Mouse (Mus musculus) mouse embryonic stem cell (cell line): ENCODE measurements around the gene Nup98.

ENCODE experiments used
- in situ Hi-C, 2 experiments: fragments of 300-500 bp; cut with MboI; formaldehyde crosslinking; loops; 1 replicate in 1 of 2; 3 replicates in 1 of 2; pipeline ENCODE4 v1.14.3; 2019 to 2020; ENCODE audit warnings: low sequenced_read_pairs in 2 of 2, low pct_unique_long_range_greater_than_20kb in 1 of 2, mixed read lengths in 1 of 2; ENCODE audit not compliant: unreplicated experiment in 1 of 2

Nup98 gene

DNA sequence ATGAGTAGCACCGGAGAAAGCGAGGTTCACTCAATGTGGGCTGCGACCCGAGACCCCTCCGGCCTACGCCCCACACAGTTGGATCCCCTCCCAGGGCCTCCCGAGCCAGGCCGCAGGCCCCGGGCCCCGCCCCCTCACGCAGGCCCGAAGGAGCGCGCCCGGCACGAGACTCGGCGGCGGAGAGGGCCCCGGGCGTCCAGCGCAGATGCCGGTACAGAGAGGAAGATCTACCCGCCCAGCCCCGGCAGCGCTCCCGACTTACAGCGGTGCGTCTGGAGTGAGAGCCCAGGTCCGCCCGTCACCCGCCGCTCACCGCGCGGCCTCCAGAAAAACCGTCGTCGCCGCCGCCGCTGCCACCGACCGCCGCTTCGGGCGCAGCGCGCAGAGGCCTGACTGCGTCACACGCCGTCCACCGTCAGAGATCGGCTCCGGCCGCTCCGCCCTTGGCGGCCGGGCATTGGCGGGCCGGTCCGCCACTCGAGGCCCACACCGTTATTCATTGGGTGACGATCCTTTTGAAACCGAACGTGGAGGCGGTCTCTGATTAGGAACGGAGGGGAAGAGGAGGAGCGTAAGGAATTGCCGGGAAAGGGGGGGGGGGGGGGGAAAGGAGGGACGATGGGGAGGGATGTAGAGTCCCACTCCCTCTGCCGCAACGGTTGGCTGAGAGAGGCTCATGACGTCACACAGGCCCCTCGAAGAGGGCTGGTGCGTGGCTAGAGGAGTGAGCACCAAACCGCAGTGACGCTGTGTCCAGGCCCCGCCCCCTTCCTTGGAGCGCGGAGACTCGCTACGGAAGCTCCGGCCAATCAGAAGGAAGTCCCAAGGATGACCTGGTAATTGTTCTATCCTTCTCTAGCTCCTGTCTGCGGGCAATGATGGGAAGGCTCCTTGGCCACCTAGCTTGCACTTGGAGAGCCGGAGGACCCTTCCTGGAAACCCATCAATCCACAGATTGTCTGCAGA is at the start of gene Nup98, which contains the start of gene Pgap2:
Gene Nup98 (minus strand): TSS at position 421 of the 966 bp plus-strand sequence.
Gene Pgap2 (plus strand): TSS at position 453 of the 966 bp plus-strand sequence.
- in situ Hi-C loops, result no loop called here

DNA sequence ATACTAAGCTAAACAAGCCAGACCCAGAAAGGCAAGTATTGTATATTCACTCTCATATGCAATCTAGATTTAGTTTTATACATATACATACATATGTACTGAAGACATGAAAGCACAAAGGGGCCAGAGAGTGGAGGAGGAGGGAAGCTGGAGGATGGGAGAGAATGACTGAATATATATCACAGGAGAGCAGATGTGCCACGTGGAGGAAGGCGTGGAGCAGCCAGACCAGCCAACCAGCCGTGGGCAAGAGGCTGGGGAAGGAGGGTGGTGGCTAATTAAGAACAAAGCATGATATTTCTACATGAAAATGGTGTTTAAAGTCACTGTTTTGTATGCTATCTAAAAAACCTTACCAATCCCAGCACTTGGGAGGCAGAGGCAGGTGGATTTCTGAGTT is 48.8 kb upstream of the Nup98 start:
- in situ Hi-C loops, result no loop called here

DNA sequence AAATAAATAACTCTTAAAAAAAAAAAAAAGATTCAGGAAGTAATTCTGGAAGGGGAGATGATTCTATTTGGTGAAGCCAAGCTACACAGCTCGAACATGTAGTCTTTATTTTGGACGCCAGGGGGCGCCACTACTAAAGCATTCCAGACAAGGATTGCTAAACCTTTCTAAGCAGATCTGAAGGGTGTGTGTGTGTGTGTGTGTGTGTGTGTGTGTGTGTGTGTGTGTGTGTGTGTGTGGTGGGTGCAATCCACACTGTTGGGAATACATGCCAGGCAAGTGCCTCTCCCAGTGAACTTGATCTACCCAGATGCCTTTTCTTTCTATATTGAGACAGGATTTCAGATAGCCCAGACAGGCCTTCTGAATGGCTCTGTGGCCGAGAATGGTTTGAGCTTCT is 48.2 kb upstream of the Nup98 start:
- in situ Hi-C loops, result no loop called here

DNA sequence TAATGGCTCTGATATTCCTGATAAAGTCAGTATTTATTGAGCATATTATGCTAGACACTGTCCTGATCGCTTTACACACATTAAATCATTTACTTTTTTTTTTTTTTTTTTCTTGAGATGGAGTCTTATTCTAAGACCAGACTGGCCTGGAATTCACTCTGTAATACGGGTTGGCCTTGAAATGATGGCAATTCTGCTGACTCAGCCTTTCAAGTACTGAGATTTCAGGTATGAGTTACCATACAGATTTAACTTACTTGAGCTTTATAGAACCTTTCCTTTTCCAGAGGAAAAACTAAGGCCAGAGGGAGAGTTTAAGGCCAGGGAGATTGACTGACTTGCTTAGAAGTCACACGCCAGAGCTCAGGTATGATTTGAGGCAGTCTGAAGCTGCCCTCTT is 46.7 kb upstream of the Nup98 start:
- in situ Hi-C loops, result no loop called here

DNA sequence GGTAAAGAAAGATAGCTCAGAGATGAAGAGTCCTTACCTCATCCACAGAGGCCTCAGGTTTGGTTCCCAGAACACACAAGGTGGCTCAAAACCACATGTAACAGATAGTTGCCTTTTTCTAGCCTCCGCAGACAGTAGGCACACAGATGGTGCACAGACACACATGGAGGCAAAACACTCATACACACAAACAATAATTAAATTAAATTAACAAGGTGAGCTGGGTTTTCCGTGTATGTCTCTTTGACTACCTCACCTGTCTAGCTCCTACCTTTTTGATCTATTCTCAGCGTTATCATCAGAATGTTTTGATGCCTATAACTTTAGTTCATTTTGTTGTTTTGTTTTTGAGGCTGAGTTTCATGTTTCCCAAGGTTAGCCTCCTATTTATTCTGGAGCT is 46.0 kb upstream of the Nup98 start, which contains the start of gene Rhog:
Gene Rhog (minus strand): TSS at position 101 of the 400 bp plus-strand sequence.
- in situ Hi-C loops, result no loop called here

DNA sequence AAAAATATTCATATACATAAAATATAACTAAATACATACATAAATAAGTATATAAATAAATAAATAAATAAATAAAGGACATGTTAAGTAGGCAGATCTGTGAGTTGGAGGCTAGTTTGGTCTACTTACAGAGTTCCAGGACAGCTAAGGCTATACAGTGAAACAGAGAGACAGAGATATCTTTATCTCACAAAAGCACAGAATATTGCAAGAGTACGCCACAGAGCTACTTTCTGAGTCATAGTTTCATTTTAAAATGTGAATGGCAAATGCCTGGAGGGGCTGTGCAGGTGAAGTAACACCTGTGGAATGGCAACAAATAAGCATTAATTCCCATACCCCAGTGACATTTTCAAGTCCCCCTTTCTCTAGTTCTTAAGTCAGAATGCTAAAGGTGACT is 43.7 kb upstream of the Nup98 start:
- in situ Hi-C loops, result no loop called here

DNA sequence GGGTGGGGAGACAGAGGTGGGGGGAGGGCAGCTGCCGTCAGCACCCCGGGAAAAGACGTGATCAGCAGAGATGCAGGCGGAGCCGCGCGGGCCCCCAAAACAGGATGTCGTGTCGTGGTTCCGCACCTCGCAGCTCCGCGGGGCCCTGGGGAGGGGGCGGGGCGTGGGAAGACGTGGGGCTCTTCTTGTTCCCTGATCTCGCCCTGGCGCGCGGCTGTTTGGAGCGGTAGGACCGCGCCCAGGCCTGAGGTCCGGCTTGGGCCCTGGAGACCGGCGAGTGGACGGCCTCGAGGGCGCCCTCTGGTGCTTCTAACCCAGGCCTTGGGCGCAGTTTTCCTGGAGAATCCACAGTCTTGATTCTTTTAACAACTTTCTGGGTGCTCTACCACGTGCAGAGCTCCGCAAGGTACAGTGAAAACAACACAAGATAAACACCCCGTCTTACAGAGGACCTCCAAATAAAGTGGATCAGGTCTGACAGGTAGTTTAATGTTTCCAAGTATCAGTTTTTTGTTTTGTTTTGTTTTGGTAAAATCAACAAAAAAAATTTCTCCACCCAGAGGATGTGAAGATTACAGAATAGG is 40.7 kb upstream of the Nup98 start:
- in situ Hi-C loops, result no loop called here

DNA sequence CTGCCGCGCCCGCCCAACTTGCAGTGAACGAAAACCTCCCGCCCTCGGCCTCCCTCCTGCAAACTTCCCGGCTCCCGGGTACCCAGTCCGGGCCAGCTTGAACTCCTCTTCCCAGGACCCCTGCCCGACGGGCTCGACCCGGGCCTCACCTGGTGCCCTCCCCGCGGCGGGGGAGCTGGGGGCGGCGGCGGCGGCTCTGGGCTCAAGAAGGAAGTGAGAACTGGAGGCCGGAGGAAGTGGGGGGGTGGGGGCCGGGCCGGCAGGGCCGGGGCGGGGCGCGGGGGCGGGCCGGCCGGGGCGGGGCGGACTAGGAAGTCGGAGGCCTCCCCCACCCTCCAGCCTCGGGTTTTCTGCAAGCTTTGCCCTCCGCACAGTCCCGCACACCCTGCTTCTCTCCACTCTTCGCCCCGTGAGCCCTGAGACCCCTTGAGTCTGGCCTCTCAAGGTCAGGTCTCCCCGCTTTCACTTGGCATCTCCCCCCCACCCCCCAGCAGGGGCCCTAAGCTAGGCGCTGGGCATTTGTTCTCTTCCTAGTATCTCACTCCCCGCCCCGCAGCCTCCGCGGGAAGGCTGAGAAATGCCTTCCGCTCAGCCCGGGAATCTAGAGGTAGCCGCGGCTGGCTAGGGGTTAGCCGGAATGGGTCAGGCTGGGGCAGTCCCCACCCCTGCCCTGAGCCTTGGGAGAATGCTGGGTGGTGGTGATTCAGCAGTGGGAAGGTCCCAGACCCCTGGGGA is 40.1 kb upstream of the Nup98 start:
- in situ Hi-C loops, result no loop called here

DNA sequence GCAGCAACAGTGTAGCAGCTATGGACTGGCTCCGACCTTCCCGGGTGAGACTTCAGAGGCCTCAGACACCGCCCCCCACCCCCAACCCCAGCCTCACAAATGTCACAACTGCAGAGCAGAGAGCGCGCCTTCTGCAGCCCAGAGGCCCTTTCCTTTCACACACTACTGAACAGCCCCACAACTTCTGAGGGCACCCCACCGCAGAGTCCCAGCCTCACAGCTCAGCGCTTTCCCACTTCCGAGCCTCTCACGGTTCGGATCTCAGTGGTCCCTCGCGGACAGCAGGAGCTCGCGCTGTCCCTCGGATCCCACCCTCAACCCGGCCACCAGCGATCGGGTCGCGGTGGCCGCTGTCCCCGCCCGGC is 39.5 kb upstream of the Nup98 start:
- in situ Hi-C loops, result no loop called here

DNA sequence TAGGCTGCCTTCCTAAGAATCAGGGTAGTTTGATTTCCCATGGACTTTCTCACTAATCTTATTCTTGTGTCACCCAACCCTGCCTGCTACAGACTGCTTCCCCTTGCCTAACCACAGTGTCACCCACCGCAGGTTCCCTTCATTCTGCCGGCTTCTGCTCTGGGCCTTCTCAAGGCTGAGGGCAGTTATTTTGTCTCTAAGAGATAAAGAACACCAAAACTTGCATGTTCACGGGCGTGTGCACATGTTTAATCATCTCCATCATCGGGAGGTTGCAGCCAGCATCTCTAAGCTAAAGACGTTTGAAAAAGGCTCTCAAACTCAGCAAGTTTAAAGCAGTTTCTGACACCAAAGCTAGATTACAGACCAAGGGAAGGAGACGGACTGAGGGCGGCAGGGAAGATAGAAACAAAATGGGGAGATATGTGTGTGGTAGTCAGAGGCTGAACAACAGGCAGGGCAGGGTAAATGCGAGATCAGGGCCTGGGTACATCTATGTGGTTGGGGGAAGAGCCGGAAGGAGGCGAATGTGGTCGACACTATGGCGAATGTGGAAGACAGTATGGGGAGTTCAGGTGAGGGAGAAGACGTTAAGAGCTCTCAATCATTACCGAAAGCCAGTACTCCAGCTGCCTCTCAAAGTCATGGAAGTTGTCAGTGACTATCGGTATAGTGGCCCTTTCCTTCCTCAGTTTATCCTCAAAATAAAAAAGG is 38.9 kb upstream of the Nup98 start:
- in situ Hi-C loops, result no loop called here

DNA sequence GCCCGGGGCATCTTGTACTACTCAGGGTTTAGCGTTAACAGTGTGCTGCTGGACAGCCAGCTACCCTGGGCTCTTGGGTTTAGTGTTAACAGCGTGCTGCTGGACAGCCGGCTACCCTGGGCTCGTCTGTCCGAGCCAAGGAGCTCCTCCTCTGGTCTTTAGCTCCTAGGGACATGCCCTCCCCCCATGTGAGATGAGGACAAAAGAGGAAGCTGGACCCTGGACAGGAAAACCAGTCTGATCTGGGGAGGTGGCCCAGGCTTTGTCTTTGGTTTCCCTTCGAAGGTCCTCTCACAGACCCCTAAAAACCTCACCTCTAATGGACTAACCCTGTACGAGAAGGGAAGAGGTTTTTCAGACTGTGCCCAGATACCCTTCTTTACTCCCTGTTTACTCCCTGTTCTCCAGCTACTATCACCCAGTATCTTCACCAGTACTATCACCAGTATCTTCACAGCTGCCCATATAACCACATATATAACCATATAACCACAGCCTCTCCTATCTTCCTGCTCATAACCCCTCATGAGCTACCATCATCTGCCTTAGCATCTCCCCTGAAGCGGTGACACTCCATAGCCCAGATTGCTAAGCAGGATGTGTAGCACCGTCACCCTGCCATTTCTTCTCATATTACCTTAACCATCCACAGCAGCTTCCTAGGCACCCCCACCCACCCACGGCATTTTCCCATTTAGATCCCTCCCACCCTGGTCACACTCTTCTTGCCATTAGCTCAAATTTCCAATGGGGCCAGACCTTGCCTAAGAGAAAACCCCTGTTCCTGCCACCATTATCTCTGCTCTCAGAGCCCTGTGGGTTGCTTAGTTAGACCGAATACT is 37.2 kb upstream of the Nup98 start:
- in situ Hi-C loops, result no loop called here

DNA sequence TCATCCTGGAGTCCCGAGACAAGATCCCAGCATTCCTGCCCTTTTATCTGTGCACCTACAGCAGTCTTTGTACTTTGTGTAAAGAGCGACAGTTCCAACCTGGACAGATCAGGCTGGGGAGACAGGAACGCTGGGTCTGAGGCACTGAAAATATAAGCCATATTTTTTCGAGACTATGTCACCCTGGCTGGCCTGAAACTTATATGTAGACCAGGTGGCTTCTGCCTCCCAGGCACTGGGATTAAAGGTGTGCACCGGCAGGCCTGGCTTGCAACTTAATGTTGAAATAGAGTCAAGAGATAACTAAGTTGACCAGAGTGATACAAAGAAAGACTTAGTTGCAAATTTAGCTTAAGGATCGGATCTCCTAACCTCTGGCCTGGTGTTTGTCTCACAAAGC is 36.3 kb upstream of the Nup98 start:
- in situ Hi-C loops, result no loop called here

DNA sequence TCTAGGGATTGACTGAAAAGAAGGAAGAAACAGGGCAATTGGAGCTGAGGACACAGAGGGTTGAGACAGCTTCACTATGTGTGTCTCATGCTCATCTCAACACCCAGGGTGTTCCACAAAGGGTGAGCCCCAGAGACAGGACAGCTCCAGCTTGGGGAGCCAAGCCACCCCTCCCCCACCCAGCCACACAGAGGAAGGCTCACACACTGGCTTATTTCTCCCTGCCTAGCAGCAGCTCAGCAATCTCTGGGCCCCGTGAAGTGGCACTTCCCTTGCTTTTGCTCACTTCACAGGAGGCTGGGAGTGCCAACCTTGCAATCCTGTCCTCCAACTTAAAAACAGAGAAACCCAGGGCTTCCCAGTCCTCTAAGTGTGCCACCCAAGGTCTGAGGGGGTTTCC is 35.8 kb upstream of the Nup98 start:
- in situ Hi-C loops, result no loop called here

DNA sequence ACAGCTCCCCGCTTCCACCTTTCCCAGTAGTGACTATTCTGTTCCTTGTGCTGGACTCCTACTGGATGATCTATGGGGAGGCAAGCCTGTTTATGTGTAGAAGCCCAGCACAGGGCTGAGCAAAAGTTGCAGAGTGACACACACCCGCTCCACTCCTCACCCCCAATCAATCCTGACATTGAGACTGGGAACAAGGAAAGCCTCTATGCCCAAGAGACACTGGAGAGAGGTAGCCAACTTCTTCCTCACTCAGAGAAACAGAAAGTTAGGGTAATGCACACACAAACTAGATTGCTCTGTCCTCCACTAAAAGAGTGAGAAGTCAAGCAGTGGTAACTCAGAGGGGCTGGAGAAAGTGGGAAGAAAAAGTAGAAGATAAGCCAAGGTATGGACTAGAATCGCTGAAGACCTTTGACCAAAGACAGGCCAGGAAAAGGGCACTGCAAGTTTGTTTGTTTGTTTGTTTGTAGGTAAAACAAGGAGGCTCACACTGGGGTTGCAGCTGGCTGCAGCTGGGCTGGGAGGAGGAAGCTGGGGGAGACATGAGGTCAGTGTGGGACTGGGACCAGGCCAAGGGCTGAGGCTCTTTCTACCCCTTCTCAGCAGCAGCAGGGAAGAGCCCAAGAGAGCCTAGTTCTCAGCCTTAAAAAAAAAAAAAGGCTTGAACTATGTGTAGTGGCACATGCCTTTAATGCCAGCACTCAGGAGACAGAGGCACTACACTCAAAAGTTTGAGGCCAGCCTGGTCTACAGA is 35.0 kb upstream of the Nup98 start:
- in situ Hi-C loops, result no loop called here

DNA sequence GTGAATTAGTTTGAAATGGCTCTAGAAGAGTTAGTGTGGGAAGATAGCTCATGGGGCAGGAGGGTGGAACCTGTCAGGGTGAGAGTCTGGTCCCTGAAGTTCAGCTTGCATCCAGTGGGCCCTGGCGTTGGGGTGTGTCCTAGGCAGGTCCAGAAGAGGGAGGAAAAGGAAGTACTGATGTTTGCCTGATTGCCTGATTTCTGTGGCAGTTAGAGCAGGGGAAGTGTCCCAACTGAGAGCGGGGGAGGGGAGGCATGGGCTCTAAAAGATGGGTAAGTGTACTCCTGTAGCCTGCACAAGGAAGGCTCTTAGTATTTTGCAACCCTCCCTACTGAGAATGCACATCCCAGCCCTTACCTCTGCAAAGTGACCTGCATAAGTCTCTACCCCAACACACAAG is 33.9 kb upstream of the Nup98 start:
- in situ Hi-C loops, result no loop called here

DNA sequence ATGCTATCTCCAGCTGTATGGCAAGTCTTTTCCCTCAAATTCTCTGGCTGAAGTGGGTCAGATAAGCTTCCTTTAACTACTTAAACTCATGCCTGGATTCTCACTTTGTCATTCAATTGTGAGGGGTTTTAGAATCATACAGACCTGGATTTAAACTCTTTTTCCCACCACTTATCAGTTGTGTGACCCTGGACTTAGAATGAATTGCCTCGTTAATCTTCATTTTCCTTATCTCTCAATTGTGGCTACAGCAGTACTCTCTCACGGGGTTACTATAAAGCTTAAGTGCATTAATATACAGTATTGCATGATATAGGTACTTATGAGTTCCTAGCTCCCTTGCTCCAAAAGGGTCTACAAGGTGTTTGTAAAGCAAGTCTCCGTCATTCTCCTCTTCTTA is 32.9 kb upstream of the Nup98 start:
- in situ Hi-C loops, result no loop called here

DNA sequence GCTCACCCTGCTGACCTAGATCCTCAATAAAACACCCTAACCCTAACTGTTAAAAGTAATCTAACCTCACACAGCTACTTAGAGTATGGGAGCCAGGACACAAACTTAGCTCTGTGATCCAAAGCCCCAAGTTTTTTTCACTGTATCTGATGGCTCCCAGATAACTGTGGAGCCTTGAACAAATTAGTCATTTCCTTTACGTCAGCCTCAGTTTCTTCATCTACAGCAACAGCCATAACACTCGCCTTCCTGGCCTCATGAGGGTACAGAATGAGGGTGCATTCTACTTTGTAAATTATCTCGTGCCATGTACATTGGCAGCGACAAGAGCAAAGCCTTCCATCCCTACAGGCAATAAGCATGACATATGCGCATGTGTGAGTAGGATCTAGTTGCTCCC is 32.4 kb upstream of the Nup98 start:
- in situ Hi-C loops, result no loop called here
